ENCODE assay signal across 10 mouse cellular contexts in genomic region chr14:14347836-14348621, GRCm38 (mm10). TPM values are rescaled to one million over a fixed set of nuclear protein-coding genes. Genes with fewer than 3 reads are reported as not detected.
A peak's percentile ranks its signal among the peaks of the same experiment; 100 is the strongest.
DNase-seq lines count a peak whose midpoint lies in the region; ATAC-seq and TF ChIP-seq lines count a peak whose summit lies in the region.
"Had no signal": no experiment of that assay in that cellular context is flagged by ENCODE, and none has a peak within 500 bp of the region (broad histone marks: within the 10 kb centered on the region; RNA-seq: fewer than 3 reads in every experiment).

No protein-coding gene starts in this region.

- no peaks in the 10 kb centered on the region for H3K4me1 ChIP-seq in forebrain, postnatal 0 days (ENCODE audit: insufficient read depth)
- peaks cover 13% of the 10 kb centered on the region for H3K4me1 ChIP-seq in liver, embryonic 13.5 days (replicated peaks)
- H3K4me1 ChIP-seq in intestine, embryonic 16.5 days (ENCODE audit: control insufficient read depth, insufficient read depth, low read length), result no peaks in the 10 kb centered on the region

- no peak overlapping the region for H3K4me2 ChIP-seq in forebrain, postnatal 0 days (ENCODE audit: low read depth)
- H3K4me2 ChIP-seq in liver, embryonic 13.5 days, result no peak overlapping the region
- no peak overlapping the region for H3K4me2 ChIP-seq in intestine, embryonic 16.5 days (ENCODE audit: low read depth, low read length)

- TF ChIP-seq CTCF in forebrain, postnatal 0 days (IDR thresholded peaks at IDR 0.05; ENCODE audit: low read depth), result no peak

- peak; percentile 23 for ATAC-seq in forebrain, postnatal 0 days
- ATAC-seq in liver, embryonic 13.5 days (ENCODE audit: low read depth), result no peak
- no peak for ATAC-seq in intestine, embryonic 16.5 days

- H3K27ac ChIP-seq in forebrain, postnatal 0 days (ENCODE audit: low read depth, low read length), result no peak overlapping the region
- H3K27ac ChIP-seq in liver, embryonic 13.5 days, result no peak overlapping the region
- H3K27ac ChIP-seq in intestine, embryonic 16.5 days (ENCODE audit: low read length), result no peak overlapping the region
- H3K27ac ChIP-seq: liver, embryonic 14.5 days had no signal

- H3K9me3 ChIP-seq in forebrain, postnatal 0 days (ENCODE audit: low read length), result peaks cover 5% of the 10 kb centered on the region; the same call in 1 of the 2 replicates
- peaks cover 61% of the 10 kb centered on the region for H3K9me3 ChIP-seq in liver, embryonic 13.5 days (replicated peaks)
- H3K9me3 ChIP-seq in intestine, embryonic 16.5 days (ENCODE audit: control insufficient read depth, low read length), result peaks cover 50% of the 10 kb centered on the region

- 95% methylated on average over 14 of the region's 14 CpGs for WGBS in forebrain, postnatal 0 days
- WGBS in liver, embryonic 13.5 days (ENCODE audit: insufficient replicate concordance), result 84% methylated on average over 14 of the region's 14 CpGs
- WGBS in intestine, embryonic 16.5 days, result 95% methylated on average over 14 of the region's 14 CpGs

- no peak overlapping the region for H3K9ac ChIP-seq in forebrain, postnatal 0 days
- H3K9ac ChIP-seq in liver, embryonic 13.5 days, result no peak overlapping the region
- no peak overlapping the region for H3K9ac ChIP-seq in intestine, embryonic 16.5 days (ENCODE audit: low read depth, low read length)
- H3K9ac ChIP-seq: liver, embryonic 14.5 days had no signal

- no peak overlapping the region for H3K4me3 ChIP-seq in forebrain, postnatal 0 days (ENCODE audit: low read depth, low read length)
- H3K4me3 ChIP-seq in liver, embryonic 13.5 days (replicated peaks), result no peak overlapping the region
- H3K4me3 ChIP-seq in intestine, embryonic 16.5 days (ENCODE audit: low read length), result no peak overlapping the region

- peak; percentile 95 for DNase-seq in heart, adult 11 months
- DNase-seq in heart, postnatal 36 days, result no peak
- peak; percentile 33 to 63 for DNase-seq in urinary bladder, postnatal 4 days (ENCODE audit: low spot score in 2 of 2)
- no peak for DNase-seq in urinary bladder, adult 2 months (ENCODE audit: low spot score)
- DNase-seq in forebrain, postnatal 0 days, result peak; percentile 64
- DNase-seq in liver, embryonic 13.5 days, result peak; percentile 18
- DNase-seq in right cerebral cortex, postnatal 14 days, result peak; percentile 60

- H3K27me3 ChIP-seq in forebrain, postnatal 0 days (ENCODE audit: insufficient read depth, low read length), result no peaks in the 10 kb centered on the region
- H3K27me3 ChIP-seq in liver, embryonic 13.5 days, result no peaks in the 10 kb centered on the region
- no peaks in the 10 kb centered on the region for H3K27me3 ChIP-seq in intestine, embryonic 16.5 days (replicated peaks; ENCODE audit: control insufficient read depth, insufficient read depth, low read length)

- H3K36me3 ChIP-seq in forebrain, postnatal 0 days (ENCODE audit: insufficient read depth), result no peaks in the 10 kb centered on the region
- H3K36me3 ChIP-seq in liver, embryonic 13.5 days, result peaks cover 30% of the 10 kb centered on the region
- peaks cover 17% of the 10 kb centered on the region; the same call in 1 of the 2 replicates for H3K36me3 ChIP-seq in intestine, embryonic 16.5 days (ENCODE audit: control insufficient read depth, insufficient read depth, low read length)

- intact Hi-C loops in heart, postnatal 36 days (cut with DNase I), result loop anchor here (5.0 kb wide), 4 partner anchors 284 to 514 kb away; partner anchors contain the start of gene Slc4a7

RNA-seq across cellular contexts. Expression of gene Il3ra, which starts 2.0 kb away (rescaled TPM):
- total RNA-seq in heart, postnatal 36 days (2021), result 1 to 10 TPM; 4.2 to 4.8 TPM
- 22.9 and 23.1 TPM in 2 replicates for polyA plus RNA-seq in urinary bladder, adult 2 months (2012; rRNA removed)
- 4.5 and 7.7 TPM in 2 replicates for total RNA-seq in forebrain, postnatal 0 days (2014; rRNA removed)
- polyA plus RNA-seq in forebrain, postnatal 0 days (2015; fragmentation: Nextera tagmentation; extraction: Ambion mirVana), result 1.6 and 2.0 TPM in 2 replicates
- polyA plus RNA-seq in liver, embryonic 13.5 days (2015; fragmentation: Nextera tagmentation; extraction: Ambion mirVana), result 2.3 and 2.4 TPM in 2 replicates
- 6.6 and 6.9 TPM in 2 replicates for polyA plus RNA-seq in intestine, embryonic 16.5 days (2015; fragmentation: Nextera tagmentation; extraction: Ambion mirVana)

RNA-seq across cellular contexts. Expression of gene Olfr31, which starts 25.4 kb away (rescaled TPM):
- not detected for total RNA-seq in heart, postnatal 36 days (2021)
- polyA plus RNA-seq in urinary bladder, adult 2 months (2012; rRNA removed), result not detected in 2 replicates
- total RNA-seq in forebrain, postnatal 0 days (2014; rRNA removed), result not detected in 2 replicates
- 0.11 TPM in 1 of 2 replicates, not detected in the other for polyA plus RNA-seq in forebrain, postnatal 0 days (2015; fragmentation: Nextera tagmentation; extraction: Ambion mirVana)
- not detected in 2 replicates for polyA plus RNA-seq in liver, embryonic 13.5 days (2015; fragmentation: Nextera tagmentation; extraction: Ambion mirVana)
- not detected in 2 replicates for polyA plus RNA-seq in intestine, embryonic 16.5 days (2015; fragmentation: Nextera tagmentation; extraction: Ambion mirVana)
- total RNA-seq: adrenal gland, adult 18-20 months had no signal
- polyA plus RNA-seq: liver, embryonic 14.5 days had no signal

RNA-seq across cellular contexts. Expression of gene Olfr721-ps1, which starts 53.1 kb away (rescaled TPM):
- not detected for total RNA-seq in heart, postnatal 36 days (2021)
- not detected in 2 replicates for polyA plus RNA-seq in urinary bladder, adult 2 months (2012; rRNA removed)
- total RNA-seq in forebrain, postnatal 0 days (2014; rRNA removed), result not detected in 2 replicates
- not detected in 2 replicates for polyA plus RNA-seq in forebrain, postnatal 0 days (2015; fragmentation: Nextera tagmentation; extraction: Ambion mirVana)
- not detected in 2 replicates for polyA plus RNA-seq in liver, embryonic 13.5 days (2015; fragmentation: Nextera tagmentation; extraction: Ambion mirVana)
- polyA plus RNA-seq in intestine, embryonic 16.5 days (2015; fragmentation: Nextera tagmentation; extraction: Ambion mirVana), result not detected in 2 replicates
- total RNA-seq: adrenal gland, adult 18-20 months had no signal
- polyA plus RNA-seq: liver, embryonic 14.5 days had no signal

Comparison
In these comparisons a context has a peak if more than half of its experiments do, and no peak if none do; other contexts are left out.
1. DNase-seq: peak in heart, adult 11 months (single experiment), urinary bladder, postnatal 4 days (2 of 2), forebrain, postnatal 0 days (single experiment), liver, embryonic 13.5 days (single experiment) and right cerebral cortex, postnatal 14 days (single experiment); none in heart, postnatal 36 days (0 of 2) and urinary bladder, adult 2 months (single experiment).